Mouse (Mus musculus) megakaryocyte, embryonic 14.5 days (primary cell): ENCODE measurements around the gene Ssh3. TPM values are rescaled to one million over a fixed set of nuclear protein-coding genes. Genes with fewer than 3 reads are reported as not detected.

Source experiments
- H3K27me3 ChIP-seq: replicated peaks from 2 replicates; pipeline ENCODE3; 2012; ENCODE audit warnings: inconsistent platforms
- H3K36me3 ChIP-seq: replicated peaks from 2 replicates; pipeline ENCODE3; 2012; ENCODE audit warnings: low read length, inconsistent platforms, mixed read lengths
- H3K4me1 ChIP-seq: 2 replicates; pipeline ENCODE4 v1.6.1; 2012; ENCODE audit warnings: inconsistent platforms
- H3K4me3 ChIP-seq: replicated peaks from 2 replicates; pipeline ENCODE3; 2012; ENCODE audit warnings: moderate library complexity, mild to moderate bottlenecking, inconsistent platforms
- H3K9me3 ChIP-seq: 2 replicates; pipeline ENCODE4 v1.6.1; 2012; ENCODE audit warnings: inconsistent platforms
- FLI1 ChIP-seq: IDR thresholded peaks from 2 replicates; pipeline ENCODE4 v1.6.1; 2012; ENCODE audit warnings: low read length, inconsistent platforms, mixed read lengths
- GATA1 ChIP-seq: IDR thresholded peaks from 3 replicates; pipeline ENCODE4 v1.6.1; 2012; ENCODE audit warnings: mixed read lengths, low read length, inconsistent platforms, borderline replicate concordance
- polyA plus RNA-seq: library from polyadenylated mRNA; stranded (reverse); fragments of >175 nt; gene quantifications from 2 replicates; pipeline ENCODE4 v1.2.3, GENCODE M21; 2012; ENCODE audit warnings: low replicate concordance; ENCODE audit not compliant: insufficient read depth

Ssh3 gene
- polyA plus RNA-seq, 1 experiment: 28.6 TPM

GRCm38 (mm10) chr19:4297851-4298250 is 28.9 kb upstream of the Ssh3 start:
- peaks cover 100% of the 10 kb centered on the region for H3K4me1 ChIP-seq
- H3K27me3 ChIP-seq: no peaks in the 10 kb centered on the region
- no peaks in the 10 kb centered on the region for H3K9me3 ChIP-seq
- peaks cover 56% of the 10 kb centered on the region for H3K36me3 ChIP-seq
- H3K4me3 ChIP-seq: peak overlapping the region; percentile 73
- TF ChIP-seq GATA1 (no peak), FLI1 (no peak)

GRCm38 (mm10) chr19:4296611-4297010 is 27.6 kb upstream of the Ssh3 start:
- peaks cover 63% of the 10 kb centered on the region for H3K36me3 ChIP-seq
- H3K4me3 ChIP-seq: peak overlapping the region; percentile 26
- H3K9me3 ChIP-seq: no peaks in the 10 kb centered on the region
- no peak for TF ChIP-seq GATA1
- TF ChIP-seq FLI1: no peak
- H3K27me3 ChIP-seq: no peaks in the 10 kb centered on the region
- peaks cover 94% of the 10 kb centered on the region for H3K4me1 ChIP-seq

- H3K4me1 ChIP-seq: peaks cover 94% of the 10 kb centered on the region
- no peaks in the 10 kb centered on the region for H3K9me3 ChIP-seq
- no peaks in the 10 kb centered on the region for H3K27me3 ChIP-seq
- no peak overlapping the region for H3K4me3 ChIP-seq
- peaks cover 73% of the 10 kb centered on the region for H3K36me3 ChIP-seq
- TF ChIP-seq FLI1: no peak
- TF ChIP-seq GATA1: no peak
Observed at GRCm38 (mm10) chr19:4295391-4295790, 26.4 kb upstream of the Ssh3 start.

GRCm38 (mm10) chr19:4294381-4295097 is 25.6 kb upstream of the Ssh3 start:
- H3K4me1 ChIP-seq: peaks cover 94% of the 10 kb centered on the region
- H3K4me3 ChIP-seq: peak overlapping the region; percentile 87
- TF ChIP-seq GATA1: no peak
- TF ChIP-seq FLI1: no peak
- no peaks in the 10 kb centered on the region for H3K9me3 ChIP-seq
- H3K27me3 ChIP-seq: no peaks in the 10 kb centered on the region
- H3K36me3 ChIP-seq: peaks cover 81% of the 10 kb centered on the region

GRCm38 (mm10) chr19:4291161-4291560 is 22.2 kb upstream of the Ssh3 start:
- Histone ChIP-seq H3K36me3 (peaks cover 87% of the 10 kb centered on the region), H3K4me3 (no peak overlapping the region), H3K9me3 (no peaks in the 10 kb centered on the region), H3K27me3 (no peaks in the 10 kb centered on the region), H3K4me1 (peaks cover 83% of the 10 kb centered on the region)
- TF ChIP-seq FLI1 (no peak), GATA1 (no peak)

GRCm38 (mm10) chr19:4290749-4291148 is 21.8 kb upstream of the Ssh3 start:
- H3K36me3 ChIP-seq: peaks cover 87% of the 10 kb centered on the region
- peaks cover 83% of the 10 kb centered on the region for H3K4me1 ChIP-seq

GRCm38 (mm10) chr19:4283653-4284052 is 14.7 kb upstream of the Ssh3 start:
- H3K36me3 ChIP-seq: peaks cover 63% of the 10 kb centered on the region
- H3K4me3 ChIP-seq: peak overlapping the region; percentile 98
- peaks cover 62% of the 10 kb centered on the region for H3K4me1 ChIP-seq
- peaks cover 8% of the 10 kb centered on the region for H3K27me3 ChIP-seq
- H3K9me3 ChIP-seq: peaks cover 4% of the 10 kb centered on the region
- TF ChIP-seq FLI1 (no peak), GATA1 (no peak)

More at GRCm38 (mm10) chr19:4290749-4291148, 21.8 kb upstream of the Ssh3 start:
- TF ChIP-seq FLI1 (no peak), GATA1 (no peak)
- H3K9me3 ChIP-seq: no peaks in the 10 kb centered on the region
- no peak overlapping the region for H3K4me3 ChIP-seq
- no peaks in the 10 kb centered on the region for H3K27me3 ChIP-seq

- H3K4me3 ChIP-seq: peak within 1 kb of the TSS; percentile 98
- peaks cover 62% of the 10 kb centered on the region for H3K4me1 ChIP-seq
- TF ChIP-seq FLI1 (no peak), GATA1 (no peak)
- H3K36me3 ChIP-seq: peaks cover 57% of the 10 kb centered on the region
- peaks cover 4% of the 10 kb centered on the region for H3K9me3 ChIP-seq
- peaks cover 8% of the 10 kb centered on the region for H3K27me3 ChIP-seq
Observed at GRCm38 (mm10) chr19:4282898-4283553, 14.0 kb upstream of the Ssh3 start, which contains the start of gene Ankrd13d. TSS of gene Ankrd13d (minus strand) at chr19:4283137.

- TF ChIP-seq GATA1 (no peak), FLI1 (no peak)
- H3K36me3 ChIP-seq: peaks cover 31% of the 10 kb centered on the region
- peaks cover 7% of the 10 kb centered on the region for H3K9me3 ChIP-seq
- peaks cover 10% of the 10 kb centered on the region for H3K27me3 ChIP-seq
- H3K4me1 ChIP-seq: peaks cover 42% of the 10 kb centered on the region
- no peak overlapping the region for H3K4me3 ChIP-seq
Observed at GRCm38 (mm10) chr19:4280425-4280824, 11.4 kb upstream of the Ssh3 start.

- peaks cover 10% of the 10 kb centered on the region for H3K27me3 ChIP-seq
- peaks cover 32% of the 10 kb centered on the region for H3K4me1 ChIP-seq
- no peak overlapping the region for H3K4me3 ChIP-seq
- peaks cover 7% of the 10 kb centered on the region for H3K9me3 ChIP-seq
- TF ChIP-seq FLI1 (no peak), GATA1 (no peak)
- peaks cover 21% of the 10 kb centered on the region for H3K36me3 ChIP-seq
Observed at GRCm38 (mm10) chr19:4279487-4279886, 10.5 kb upstream of the Ssh3 start.
